Mouse (Mus musculus) kidney, adult 11 months (tissue): ENCODE data around the gene Fgd2.
"Not testable (repeated sequence)": the region's sequence is repeated elsewhere in the genome, so short reads cannot be mapped to it uniquely, and the experiment has no call there.

Source experiments
- DNase-seq: peaks from one replicate; pipeline ENCODE4 v3.0.0; 2022

Fgd2 gene

DNA sequence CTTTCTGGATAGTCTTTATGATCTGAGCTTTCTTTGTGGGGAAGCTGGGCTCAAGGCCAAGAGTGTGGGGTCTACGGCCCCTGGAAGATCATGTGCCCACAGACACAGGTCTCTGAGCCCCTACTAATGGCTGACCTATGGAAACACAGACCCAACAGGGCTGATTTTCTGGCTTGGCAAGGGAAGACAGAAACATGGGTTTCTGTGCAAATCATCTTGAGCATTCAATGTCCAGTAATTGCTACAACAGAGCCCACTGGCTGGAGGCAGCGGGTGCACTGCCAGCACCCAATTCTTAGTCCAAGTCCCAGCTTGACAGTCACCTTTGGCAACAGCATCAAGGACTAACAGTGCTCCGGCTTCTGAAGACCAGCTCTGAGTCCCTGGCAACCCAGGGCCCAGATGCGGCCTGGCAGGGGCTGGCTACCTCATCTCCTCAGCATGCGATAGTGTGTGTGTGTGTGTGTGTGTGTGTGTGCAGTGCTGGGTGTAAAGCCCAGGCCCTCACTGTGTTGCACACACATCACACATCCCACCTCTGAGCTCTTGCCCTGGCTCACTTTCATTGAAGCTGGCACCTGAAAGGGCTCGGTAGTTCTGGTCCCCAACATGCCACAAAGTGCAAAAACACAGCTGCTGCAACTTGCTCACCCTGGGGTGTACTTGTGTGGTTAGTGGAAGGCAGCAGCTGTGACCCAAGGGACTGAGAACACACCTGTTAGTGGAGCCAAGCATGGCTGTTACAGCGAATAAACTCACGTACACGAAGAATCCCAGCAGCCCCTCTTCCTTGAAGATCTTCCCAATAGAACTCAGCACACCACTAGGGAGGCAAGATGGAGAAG, 22.5 kb upstream of the Fgd2 start:
- no peak for DNase-seq

DNA sequence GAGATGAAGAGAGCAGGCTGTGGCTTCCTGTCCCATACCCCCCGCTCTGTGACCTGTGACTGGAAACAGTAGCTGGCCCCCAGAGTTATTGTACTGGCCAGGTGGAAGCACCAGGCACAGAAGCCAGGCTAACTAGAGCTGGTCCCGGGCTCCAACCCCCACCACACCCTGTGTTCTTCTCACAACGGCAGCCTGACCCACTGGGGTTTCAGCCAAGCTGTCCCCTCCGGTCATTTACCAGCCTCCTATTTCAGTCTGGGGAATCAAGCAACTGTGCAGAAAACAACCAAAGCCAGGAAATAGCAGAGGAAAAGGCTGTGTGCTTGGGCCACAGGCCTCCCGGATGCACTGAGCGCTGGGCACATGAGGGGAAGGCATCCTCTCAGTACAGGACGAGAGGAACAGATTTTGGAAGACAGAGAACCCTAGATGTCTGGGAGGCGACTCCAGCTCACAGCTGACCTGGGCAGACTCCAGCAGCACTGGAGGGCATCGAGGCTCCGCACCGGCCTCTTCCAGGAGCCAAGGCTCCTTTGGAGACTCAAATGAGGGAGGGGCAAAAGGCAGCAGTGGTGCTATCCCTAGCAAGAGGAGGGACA, 21.4 kb upstream of the Fgd2 start:
- DNase-seq, result peak; percentile 61

DNA sequence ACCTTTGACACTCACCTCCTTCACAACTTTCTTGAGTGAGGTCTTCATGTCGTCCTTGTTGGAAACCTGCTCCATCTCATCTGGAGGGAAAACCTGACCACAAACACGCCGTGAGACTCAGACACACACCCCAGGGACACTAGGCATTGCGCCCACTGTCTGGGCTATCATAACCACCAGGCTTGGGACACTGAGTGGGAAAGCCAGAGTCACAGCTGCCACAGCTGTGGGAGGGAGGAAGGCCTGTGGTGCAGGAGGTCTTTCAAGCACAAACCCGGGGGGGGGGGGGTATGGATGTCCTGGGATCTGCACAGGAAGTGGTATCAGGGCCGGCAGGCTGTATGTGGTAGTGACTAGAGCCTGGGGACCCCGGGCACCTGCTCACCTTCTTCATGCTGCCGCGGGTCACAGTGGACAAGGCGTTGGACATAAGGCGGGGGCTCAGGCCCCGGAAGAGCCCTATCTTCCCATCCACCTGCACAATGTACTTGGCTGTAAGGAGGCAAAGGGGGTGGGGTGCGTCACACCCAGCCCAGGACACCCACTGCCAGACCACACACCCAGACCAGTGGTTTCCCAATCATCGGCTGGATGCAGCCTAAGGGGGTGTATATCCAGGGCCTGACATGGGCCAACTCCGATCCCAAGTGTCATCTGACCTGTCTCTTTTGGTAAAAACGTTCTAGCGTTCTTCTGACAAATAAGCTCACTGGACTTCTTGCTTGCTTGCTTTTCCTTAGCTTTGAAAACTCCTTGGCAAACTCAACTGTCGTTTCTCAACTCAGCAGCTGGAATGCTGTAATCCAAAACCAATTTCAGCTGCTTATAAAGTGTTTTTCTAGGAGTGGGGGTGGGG, 20.1 kb upstream of the Fgd2 start:
- no peak for DNase-seq

DNA sequence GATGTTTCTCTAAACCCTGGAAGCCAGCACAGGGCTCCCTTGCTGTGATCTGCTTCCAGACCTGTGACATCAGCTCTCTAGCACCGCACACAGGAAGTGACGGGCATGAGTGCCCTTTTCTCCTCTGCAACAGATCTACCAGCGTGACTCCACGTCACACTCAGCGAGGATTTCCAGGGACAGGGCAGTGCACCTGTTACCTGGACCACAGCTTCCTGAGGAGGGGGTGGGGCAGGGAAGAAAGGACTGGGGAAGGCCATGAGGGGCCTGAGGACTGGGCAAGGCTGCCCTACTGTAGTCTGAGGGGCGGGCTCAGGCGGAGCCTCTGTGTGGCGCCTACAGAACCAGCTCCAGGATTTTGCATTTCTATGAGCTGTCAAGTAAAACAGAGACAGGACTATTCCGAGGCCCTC, 19.1 kb upstream of the Fgd2 start:
- peak; percentile 73 for DNase-seq

DNA sequence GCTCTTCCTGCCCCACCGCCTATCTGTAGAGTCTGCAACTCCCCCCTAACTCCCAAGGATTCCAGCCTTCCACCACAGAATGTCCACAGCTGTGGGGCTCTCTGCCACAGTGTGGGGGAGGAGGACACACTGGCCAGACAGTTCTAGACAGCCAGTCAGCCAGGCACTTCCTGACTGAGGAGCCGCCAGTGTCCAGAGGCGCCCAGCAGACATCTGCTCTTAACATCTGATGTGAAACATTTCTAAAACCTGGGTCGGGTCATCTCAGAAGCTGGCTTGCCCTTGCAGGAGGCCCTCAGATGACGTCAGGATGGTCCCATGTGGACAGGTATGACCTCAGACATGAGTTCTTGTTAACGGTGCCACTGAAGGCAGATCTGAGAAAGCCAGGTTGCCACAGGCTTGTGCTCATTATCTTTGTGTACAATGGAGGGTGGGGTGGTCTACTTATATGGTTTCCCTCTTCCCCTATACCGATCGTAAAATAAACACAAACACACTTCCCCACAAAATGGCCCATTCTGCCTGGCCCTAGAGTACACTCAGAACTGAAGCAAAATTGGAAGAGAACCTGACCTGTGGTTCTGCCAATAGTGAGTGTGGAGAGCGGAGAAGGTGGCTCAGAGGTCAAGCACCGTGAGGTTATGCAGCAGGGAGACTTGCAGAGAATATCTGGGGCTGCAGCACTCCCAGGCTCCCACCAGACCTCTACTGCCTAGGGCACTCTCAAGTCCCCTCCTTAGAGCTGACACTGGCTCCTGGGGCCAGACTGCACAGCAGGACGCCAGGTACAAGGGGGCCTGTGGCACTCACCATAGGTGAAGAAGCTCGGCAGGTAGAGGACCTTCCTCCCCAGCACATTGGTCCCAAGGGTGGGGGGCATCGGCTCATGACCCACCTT, 18.5 kb upstream of the Fgd2 start:
- peak; percentile 52 for DNase-seq

DNA sequence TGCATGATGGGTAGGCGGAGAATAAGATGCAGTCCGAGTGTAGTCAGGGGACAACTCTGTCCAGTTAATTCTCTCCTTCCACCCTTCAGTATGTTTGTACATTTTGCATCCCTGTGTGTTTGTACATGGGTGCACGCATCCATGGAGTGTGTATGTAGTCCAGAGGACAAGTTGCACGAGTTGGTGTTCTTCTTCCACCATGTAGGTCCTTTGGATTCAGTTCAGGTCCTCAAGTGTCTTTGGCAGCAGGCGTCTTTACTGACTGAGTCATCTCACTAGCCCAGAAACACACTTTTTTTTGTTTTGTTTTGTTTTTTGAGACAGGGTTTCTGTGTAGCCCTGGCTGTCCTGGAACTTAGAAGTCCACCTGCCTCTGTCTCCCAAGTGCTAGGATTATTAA, 17.5 kb upstream of the Fgd2 start:
- DNase-seq, result no peak

DNA sequence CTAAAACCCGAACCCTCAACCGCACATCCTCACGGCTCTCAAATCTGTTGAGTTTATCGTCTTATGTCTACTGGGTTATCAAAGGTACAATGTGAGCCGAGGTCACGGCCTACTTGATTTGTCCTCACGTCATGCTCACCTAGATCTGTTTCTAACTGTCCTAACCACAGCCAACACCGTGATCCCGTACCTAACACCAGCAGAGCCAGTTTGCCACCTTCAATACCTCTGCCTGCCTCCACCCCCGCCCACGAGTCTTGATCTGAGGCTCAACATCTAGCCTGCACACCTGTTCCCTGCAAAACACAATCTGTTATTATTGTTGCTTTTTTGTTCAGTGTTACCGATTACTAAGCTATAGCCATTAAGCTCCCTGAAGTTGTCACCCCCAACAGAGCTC, 15.4 kb upstream of the Fgd2 start:
- DNase-seq, result no peak

DNA sequence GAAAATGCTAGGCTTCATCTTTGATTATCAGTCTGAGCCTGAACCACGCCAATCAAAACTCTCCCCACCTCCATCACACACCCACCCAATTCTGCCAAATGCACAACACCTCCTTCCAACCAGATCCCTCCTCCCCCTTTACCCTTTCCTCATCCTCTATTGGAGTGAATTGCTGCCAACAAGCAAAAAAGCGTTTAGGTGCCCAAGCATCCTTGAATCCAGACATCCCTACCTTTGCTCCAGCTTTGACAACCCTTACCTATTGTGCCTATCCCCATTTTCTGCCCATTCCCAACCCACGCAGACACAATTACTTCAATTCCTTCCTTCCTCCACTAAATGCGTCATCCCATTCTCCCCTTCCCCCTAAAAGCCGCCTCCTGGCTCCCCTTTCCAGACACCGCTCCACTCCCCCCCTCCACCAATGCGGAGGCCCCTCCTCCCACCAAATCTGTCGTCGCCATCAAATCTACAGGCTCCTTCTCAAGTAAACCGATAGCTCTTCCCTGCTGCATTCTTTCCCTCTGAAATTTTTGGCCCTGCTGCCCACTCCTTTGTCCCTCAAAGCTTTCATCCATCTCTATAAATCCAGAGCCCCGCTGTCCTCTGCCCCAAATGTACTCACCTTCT, 14.1 kb upstream of the Fgd2 start:
- DNase-seq, result no peak

DNA sequence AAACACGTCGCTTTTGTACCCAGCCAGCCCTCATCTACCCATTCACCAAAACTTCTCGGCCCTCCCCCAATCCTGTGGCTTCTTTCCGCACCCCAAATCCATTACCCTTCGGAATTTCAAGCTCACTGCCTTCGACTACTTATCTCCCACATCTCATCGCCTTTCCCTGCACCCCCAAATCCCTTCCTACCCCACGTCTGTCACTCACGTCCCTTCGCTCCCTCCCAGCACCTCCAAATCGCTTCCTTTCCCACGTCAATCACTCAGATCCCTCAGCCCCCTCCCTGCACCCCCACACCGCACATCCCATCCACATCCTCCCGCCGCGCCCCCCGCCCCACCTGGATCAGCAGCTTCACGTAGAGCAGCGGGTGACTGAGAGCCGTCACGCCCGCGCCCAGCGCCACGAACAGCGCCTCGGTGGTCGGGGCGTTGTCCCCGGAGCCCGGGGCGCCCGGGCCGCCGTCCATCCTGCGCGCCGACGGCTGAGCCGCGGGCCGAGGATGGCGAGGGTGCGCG, 13.5 kb upstream of the Fgd2 start:
- peak; percentile 34 for DNase-seq

DNA sequence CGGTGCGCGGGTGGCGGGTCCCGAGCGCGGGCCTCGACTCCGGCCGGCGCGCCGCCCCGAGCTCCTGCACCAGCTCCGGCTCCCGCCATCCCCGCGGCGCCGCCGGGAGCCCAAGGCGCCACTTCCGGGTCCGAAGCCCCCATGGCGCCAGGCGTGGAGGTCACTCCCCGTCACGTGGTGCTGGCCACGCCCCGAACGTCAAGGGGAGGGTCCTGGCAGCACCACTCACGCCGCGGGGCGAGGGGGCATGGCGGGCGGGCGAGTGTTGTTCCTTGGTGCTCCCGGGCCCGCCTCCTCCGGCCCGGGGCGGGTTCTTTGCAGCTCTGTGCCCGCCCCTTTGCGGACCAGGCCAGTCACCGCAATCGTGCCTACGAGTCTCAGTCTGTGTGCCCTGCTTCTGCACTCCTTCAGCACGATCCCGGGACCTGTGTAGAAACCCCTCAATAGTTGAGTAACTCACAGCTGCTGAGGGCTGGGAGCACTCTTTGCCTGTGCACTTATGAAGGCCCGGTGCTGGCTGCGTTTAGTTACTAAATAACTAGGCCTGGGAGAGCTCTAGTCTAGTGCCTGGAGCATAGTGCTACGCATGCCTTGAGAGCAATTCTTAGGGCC, 13.0 kb upstream of the Fgd2 start, which contains the start of gene Mtch1:
Gene Mtch1 (minus strand): TSS at position 290 of the 612 bp plus-strand sequence.
- DNase-seq, result peak; percentile 98

DNA sequence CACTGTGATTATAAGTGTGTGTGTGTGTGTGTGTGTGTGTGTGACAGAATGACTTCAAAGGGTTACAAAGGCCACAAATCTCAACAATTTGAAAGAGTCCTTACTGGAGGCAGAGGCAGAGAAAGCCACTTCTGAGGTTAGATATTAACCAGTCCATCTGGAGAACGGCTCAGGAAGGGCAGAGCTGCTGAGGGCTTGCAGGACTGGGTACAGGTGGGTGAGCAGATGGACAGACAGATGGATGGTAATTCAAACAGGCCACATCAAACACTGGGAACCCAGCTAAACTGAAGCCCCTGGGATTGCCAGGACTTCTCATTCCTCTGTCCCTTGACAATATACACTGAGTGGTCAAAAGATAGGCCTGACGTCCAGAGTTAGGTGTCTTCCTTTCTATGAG, 11.7 kb upstream of the Fgd2 start:
- DNase-seq, result peak; percentile 41

DNA sequence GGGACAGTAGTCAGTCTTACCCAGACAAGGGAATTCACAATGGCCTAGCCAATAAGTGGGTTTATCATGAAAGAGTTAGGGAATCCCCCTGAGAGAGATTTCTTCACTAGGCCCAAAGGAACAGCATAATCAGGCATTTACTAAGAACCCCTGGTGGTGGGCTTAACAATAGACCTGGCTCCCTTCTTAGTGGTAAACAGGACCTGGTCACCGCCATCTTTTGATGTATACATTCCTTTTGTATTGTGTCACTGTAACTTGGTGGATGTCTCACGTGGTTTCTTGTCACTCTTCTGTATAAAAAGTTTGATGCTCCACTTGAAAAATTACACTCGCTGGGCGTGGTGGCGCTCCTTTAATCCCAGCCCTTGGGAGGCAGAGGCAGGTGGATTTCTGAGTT, 9.7 kb upstream of the Fgd2 start:
- DNase-seq, result not testable (repeated sequence)

DNA sequence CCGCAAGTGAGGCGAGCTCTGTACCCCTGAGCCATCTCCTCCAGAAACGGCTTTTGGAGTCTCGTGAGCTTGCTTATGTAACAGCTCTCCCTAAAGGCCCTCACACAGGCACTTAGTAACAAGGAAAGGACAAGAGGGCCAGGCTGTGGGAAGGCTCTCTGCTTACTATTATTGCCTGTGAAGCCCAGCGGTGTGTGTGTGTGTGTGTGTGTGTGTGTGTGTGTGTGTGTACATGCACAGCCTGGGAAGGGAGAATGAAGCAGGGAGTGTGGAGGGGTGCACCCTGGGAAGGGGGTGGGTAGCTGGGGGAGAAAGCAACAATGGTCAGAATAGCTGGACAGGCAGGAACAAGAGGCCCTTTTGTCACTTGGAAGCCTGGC, 5.3 kb upstream of the Fgd2 start:
- DNase-seq, result peak; percentile 41

DNA sequence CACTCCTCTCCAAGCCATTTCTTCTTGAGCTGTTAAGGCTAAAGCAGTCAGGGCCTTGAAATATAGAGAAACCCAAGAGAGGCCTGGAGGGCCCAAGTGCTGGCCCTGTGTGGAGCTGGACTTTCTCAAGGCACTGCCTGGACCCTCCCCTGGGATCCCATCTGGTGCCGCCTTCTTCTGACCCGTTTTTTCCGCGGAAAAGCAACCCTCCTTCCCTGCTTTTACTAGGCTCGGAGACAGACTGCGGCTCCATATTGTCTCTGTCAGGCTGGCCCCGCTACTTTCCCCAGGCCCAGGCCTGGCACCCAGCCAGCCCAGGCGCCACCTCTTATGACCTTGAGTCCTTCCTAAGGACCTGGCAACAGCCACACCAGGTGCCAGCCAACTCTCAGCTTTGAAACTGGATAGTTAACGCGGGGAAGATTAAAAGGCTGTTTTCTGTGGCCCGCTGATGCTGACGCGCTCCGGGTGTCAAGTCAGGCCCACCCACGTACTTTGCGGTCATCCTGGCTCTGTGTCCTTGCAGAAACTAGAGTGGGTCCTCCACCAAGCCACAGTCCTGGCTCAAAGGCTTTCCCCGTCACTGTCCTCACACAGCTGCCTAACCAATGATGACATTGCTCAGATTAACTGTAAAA, 4.8 kb upstream of the Fgd2 start:
- DNase-seq, result peak; percentile 83

DNA sequence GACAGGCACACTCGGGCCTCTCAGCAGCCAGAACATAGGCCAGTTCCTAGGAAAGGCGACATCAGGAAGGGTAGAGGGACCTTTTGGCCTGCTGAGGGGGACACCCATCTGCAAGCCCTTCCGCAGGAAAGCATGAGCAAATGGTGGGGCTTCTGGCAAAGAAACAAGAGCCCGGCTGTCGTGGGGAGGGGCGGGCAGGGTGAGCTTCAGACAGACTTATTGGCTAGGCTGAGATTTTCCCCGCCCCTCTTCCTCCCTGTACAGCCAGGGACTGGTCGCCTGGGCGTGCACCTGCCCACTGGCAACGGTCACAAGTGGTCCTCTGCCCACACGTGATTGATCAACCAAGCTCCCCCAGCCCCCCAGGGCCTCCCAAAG, 4.2 kb upstream of the Fgd2 start:
- DNase-seq, result peak; percentile 82

DNA sequence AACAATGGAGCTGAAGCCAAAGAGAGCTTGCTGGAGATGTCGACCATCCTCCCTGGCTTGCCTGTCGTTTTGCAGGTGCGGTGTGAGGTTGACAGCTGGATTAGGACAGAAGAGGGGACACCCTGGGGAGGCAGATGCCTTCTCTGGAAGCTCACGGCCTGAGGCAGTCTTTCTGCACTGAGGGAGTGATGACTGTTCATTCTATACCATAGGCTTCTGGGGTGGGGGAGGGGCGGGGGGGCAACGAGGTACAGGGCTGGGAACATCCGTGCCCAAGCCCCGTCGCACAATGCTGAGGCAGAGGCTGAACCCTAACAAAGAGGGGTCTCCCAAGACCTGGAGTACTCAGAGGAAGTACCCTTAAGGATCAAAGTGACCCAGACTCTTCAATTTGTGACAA, 3.8 kb upstream of the Fgd2 start:
- no peak for DNase-seq

DNA sequence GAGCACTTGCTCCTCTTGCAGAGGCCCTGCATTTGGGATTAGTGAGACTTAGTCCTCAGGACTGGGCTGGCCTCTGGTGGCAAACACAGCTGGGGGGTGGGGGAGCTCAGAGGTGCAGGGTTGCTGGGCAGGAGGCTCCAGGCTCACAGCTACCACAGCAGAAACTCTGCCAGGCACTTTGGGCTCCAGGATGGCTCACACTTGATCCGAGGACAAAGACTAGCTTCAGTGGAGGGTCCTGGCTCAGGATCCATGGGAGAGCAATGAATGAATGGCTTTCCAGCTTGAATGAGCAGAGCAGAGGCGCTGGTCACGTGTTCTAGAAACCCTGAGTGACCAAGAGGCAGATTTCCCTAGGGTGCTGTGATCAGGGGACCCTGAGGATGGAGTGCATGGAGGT, 1.8 kb upstream of the Fgd2 start:
- DNase-seq, result no peak

DNA sequence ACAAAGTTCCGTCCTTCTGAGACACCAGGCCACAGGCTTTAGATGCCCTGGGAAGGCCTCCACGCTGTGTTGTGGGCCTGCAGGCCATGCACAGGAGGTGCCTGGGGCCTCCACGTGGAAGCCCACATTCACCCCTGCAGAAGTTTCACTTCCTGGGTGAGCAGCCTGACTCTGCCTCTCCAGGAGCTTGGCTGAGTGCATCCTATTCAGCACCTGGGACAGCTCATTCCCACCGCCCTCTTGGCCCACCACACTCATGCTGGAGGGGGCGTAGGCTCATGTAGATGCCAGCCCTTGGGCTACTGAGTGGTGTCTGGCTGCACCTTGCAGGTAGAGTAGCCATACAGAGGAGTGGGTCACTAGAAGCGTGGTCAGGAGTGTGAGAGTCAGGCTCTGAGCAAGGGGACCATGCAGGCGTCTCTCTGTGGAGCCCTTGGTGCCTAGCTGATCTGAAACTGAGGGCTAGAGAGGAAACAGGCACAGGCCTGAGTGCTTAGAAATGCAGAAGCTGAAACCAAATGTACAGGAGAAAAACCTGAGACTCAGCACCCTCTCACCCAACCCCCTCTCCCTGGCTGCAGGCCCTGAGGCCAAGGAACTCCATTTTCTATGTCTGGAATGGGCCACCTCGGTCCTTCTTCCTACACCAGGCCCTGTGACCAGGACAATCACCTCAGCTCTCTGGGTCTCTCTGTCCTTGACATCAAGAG, 1.4 kb downstream of the Fgd2 start:
- DNase-seq, result no peak

DNA sequence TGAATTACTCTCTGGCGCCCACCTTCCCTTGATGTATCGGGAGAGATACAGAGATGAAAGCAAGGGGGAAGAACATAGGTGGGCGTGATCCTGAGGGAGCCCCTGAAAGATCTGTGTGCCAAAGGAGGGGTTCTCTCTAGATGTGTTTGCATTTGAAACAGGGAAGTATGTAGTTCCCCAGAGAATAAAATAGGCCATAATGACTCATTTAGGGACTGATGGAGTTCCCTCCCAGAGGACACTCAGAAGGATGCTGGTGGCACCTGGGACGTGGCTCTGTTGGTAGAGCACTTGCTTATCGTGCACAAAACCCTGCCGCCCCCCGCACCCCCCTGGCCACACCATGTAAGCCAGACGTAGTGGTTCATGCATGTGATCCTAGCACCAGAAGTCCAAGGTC, 2.4 kb downstream of the Fgd2 start:
- no peak for DNase-seq

DNA sequence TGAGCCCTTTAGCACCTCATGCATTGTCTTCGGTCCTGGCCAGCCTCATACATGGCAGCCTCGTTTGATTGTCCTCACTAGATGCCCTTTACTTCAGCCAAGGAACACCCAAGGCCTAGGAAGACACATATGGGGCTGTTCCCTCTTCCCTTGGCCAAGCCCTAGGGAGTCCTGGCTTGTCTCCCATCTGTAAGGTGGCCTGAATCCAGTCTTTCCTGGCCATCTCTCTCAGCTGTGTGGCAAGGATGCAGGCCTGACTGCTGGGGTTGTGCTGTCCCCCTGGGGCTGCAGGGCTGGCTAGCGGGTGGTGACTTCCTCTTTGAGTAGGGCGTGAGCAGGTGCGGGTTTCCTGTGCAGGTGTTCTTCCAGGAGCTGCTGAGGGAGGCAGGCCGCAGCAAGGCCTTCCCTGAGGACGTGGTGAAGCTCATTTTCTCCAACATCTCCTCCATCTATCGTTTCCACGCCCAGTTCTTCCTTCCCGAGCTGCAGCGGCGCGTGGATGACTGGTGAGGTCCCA, 4.4 kb downstream of the Fgd2 start:
- no peak for DNase-seq
